ENCODE assay signal across 7 mouse cellular contexts in genomic region chrX:158043844-158044140, GRCm38 (mm10). TPM values are rescaled to one million over a fixed set of nuclear protein-coding genes. Genes with fewer than 3 reads are reported as not detected.
A peak's percentile ranks its signal among the peaks of the same experiment; 100 is the strongest.
DNase-seq lines count a peak whose midpoint lies in the region; ATAC-seq and TF ChIP-seq lines count a peak whose summit lies in the region.

No protein-coding gene starts in this region.

- no peaks in the 10 kb centered on the region; the same call in 1 of the 2 replicates for H3K4me1 ChIP-seq in liver, adult 2 months (ENCODE audit: control insufficient read depth, insufficient read depth, low read length)
- H3K4me1 ChIP-seq in forebrain, embryonic 10.5 days, result no peaks in the 10 kb centered on the region; the same call in 1 of the 2 replicates
- H3K4me1 ChIP-seq in intestine, embryonic 15.5 days (replicated peaks), result no peaks in the 10 kb centered on the region
- peaks cover 3% of the 10 kb centered on the region for H3K4me1 ChIP-seq in neural tube, embryonic 13.5 days (replicated peaks)

- intact Hi-C loops in gastrocnemius, postnatal 36 days (cut with DNase I), result no loop called here

- no peak for ATAC-seq in intestine, embryonic 15.5 days
- ATAC-seq in neural tube, embryonic 13.5 days (ENCODE audit: low read depth), result no peak; the same call in 1 of the 2 replicates

- H3K4me2 ChIP-seq in intestine, embryonic 15.5 days (replicated peaks), result peak overlapping the region; percentile 80
- H3K4me2 ChIP-seq in neural tube, embryonic 13.5 days, result peak overlapping the region; percentile 60

- H3K79me2 ChIP-seq in liver, adult 2 months (ENCODE audit: control insufficient read depth, insufficient read depth, low read length), result no peaks in the 10 kb centered on the region

- H3K36me3 ChIP-seq in liver, adult 2 months (ENCODE audit: control insufficient read depth, insufficient read depth, low read length), result no peaks in the 10 kb centered on the region
- no peaks in the 10 kb centered on the region for H3K36me3 ChIP-seq in forebrain, embryonic 10.5 days (replicated peaks)
- H3K36me3 ChIP-seq in intestine, embryonic 15.5 days, result no peaks in the 10 kb centered on the region
- H3K36me3 ChIP-seq in neural tube, embryonic 13.5 days, result no peaks in the 10 kb centered on the region

- H3K4me3 ChIP-seq in liver, adult 2 months (ENCODE audit: insufficient read depth, low read depth, low read length), result peak overlapping the region; percentile 49; the same call in 1 of the 2 replicates
- peak overlapping the region; percentile 65 for H3K4me3 ChIP-seq in forebrain, embryonic 10.5 days
- H3K4me3 ChIP-seq in intestine, embryonic 15.5 days (replicated peaks), result peak overlapping the region; percentile 53
- H3K4me3 ChIP-seq in neural tube, embryonic 13.5 days, result peak overlapping the region; percentile 63

- no peak overlapping the region for H3K9ac ChIP-seq in liver, adult 2 months (ENCODE audit: low read depth, low read length)
- no peak overlapping the region for H3K9ac ChIP-seq in intestine, embryonic 15.5 days
- H3K9ac ChIP-seq in neural tube, embryonic 13.5 days, result peak overlapping the region; percentile 86

- H3K27ac ChIP-seq in liver, adult 2 months (replicated peaks; ENCODE audit: insufficient read depth, low read depth, low read length), result no peak overlapping the region
- peak overlapping the region; percentile 86; the same call in 1 of the 2 replicates for H3K27ac ChIP-seq in forebrain, embryonic 10.5 days
- no peak overlapping the region for H3K27ac ChIP-seq in intestine, embryonic 15.5 days
- H3K27ac ChIP-seq in neural tube, embryonic 13.5 days (replicated peaks), result peak overlapping the region; percentile 81; the same call in 1 of the 2 replicates

- no peak for DNase-seq in liver, adult 2 months (ENCODE audit: extremely low read depth, low read depth, low spot score)
- no peak for DNase-seq in liver
- DNase-seq in forebrain, embryonic 10.5 days (ENCODE audit: extremely low spot score, low spot score), result no peak
- no peak for DNase-seq in gastrocnemius, postnatal 4 days (ENCODE audit: low spot score in 2 of 2)
- no peak for DNase-seq in gastrocnemius, postnatal 36 days

- 7% methylated on average over 13 of the region's 13 CpGs for WGBS in liver, adult 2 months
- 19% methylated on average over 13 of the region's 13 CpGs for WGBS in forebrain, embryonic 10.5 days
- WGBS in intestine, embryonic 15.5 days, result 24% methylated on average over 13 of the region's 13 CpGs
- 13% methylated on average over 13 of the region's 13 CpGs for WGBS in neural tube, embryonic 13.5 days

- H3K9me3 ChIP-seq in forebrain, embryonic 10.5 days, result peaks cover 4% of the 10 kb centered on the region; the same call in 1 of the 2 replicates
- H3K9me3 ChIP-seq in intestine, embryonic 15.5 days, result no peaks in the 10 kb centered on the region
- no peaks in the 10 kb centered on the region for H3K9me3 ChIP-seq in neural tube, embryonic 13.5 days

- H3K27me3 ChIP-seq in liver, adult 2 months (ENCODE audit: control insufficient read depth, insufficient read depth, low read length), result peaks cover 13% of the 10 kb centered on the region
- peaks cover 53% of the 10 kb centered on the region for H3K27me3 ChIP-seq in forebrain, embryonic 10.5 days (ENCODE audit: poor library complexity, severe bottlenecking)
- 0 out of 2 replicates have a peak, but pooled peaks cover 6% of the 10 kb centered on the region for H3K27me3 ChIP-seq in intestine, embryonic 15.5 days (replicated peaks)
- no peaks in the 10 kb centered on the region for H3K27me3 ChIP-seq in neural tube, embryonic 13.5 days

- TF ChIP-seq POLR2A in liver, adult 2 months (IDR thresholded peaks at IDR 0.05; ENCODE audit: extremely low read depth, insufficient read depth, low read length), result no peak

- no peak for TF ChIP-seq CTCF in liver, adult 2 months (IDR thresholded peaks at IDR 0.05; ENCODE audit: low read depth, low read length)

RNA-seq across cellular contexts. Expression of gene Cnksr2, which starts 0.7 kb away (rescaled TPM):
- total RNA-seq in liver, adult 2 months (2014; rRNA removed), result 0.07 TPM in 1 of 2 replicates, not detected in the other
- not detected in 2 replicates for polyA plus RNA-seq in liver, adult 2 months (2012; rRNA removed)
- polyA plus RNA-seq in forebrain, embryonic 10.5 days (2016; fragmentation: Nextera tagmentation; extraction: Ambion mirVana), result 2.9 and 3.2 TPM in 2 replicates
- polyA plus RNA-seq in intestine, embryonic 15.5 days (2015; fragmentation: Nextera tagmentation; extraction: Ambion mirVana), result 0.72 TPM in 2 replicates
- polyA plus RNA-seq in neural tube, embryonic 13.5 days (2015; fragmentation: Nextera tagmentation; extraction: Ambion mirVana), result 6.9 and 8.1 TPM in 2 replicates
- 1 to 10 TPM; 1.1 to 1.5 TPM for total RNA-seq in gastrocnemius, postnatal 4 days (2021)
- total RNA-seq in gastrocnemius, postnatal 36 days (2021), result under 1 TPM; 0.10 to 0.13 TPM

Comparison
In these comparisons a context has a peak if more than half of its experiments do, and no peak if none do; other contexts are left out.
1. H3K27ac ChIP-seq: peak in forebrain, embryonic 10.5 days (single experiment) and neural tube, embryonic 13.5 days (single experiment); none in liver, adult 2 months (single experiment) and intestine, embryonic 15.5 days (single experiment).
2. Peak in every context shown above with its lines, with median percentiles within 50 percentile points of each other: H3K4me3 ChIP-seq.